ENCODE assay signal across 9 mouse cellular contexts in genomic region chr10:59892977-59893376, GRCm38 (mm10). TPM values are rescaled to one million over a fixed set of nuclear protein-coding genes. Genes with fewer than 3 reads are reported as not detected.
DNase-seq lines count a peak whose midpoint lies in the region; ATAC-seq and TF ChIP-seq lines count a peak whose summit lies in the region.
"Had no signal": no experiment of that assay in that cellular context is flagged by ENCODE, and none has a peak within 500 bp of the region (broad histone marks: within the 10 kb centered on the region; RNA-seq: fewer than 3 reads in every experiment).

No protein-coding gene starts in this region.

- no peak overlapping the region for H3K27ac ChIP-seq in kidney, postnatal 0 days
- H3K27ac ChIP-seq in kidney, embryonic 15.5 days = no peak overlapping the region
- peak overlapping the region; percentile 44; the same call in 1 of the 2 replicates for H3K27ac ChIP-seq in embryonic facial prominence, embryonic 10.5 days (replicated peaks)
- no peak overlapping the region for H3K27ac ChIP-seq in liver, adult 2 months (replicated peaks; ENCODE audit: insufficient read depth, low read depth, low read length)
- H3K27ac ChIP-seq in neural tube, embryonic 13.5 days (replicated peaks) = no peak overlapping the region; the same call in 1 of the 2 replicates
- H3K27ac ChIP-seq: liver, embryonic 13.5 days had no signal

- H3K27me3 ChIP-seq in kidney, postnatal 0 days (ENCODE audit: insufficient read depth, low read length) = no peaks in the 10 kb centered on the region
- H3K27me3 ChIP-seq in kidney, embryonic 15.5 days = no peaks in the 10 kb centered on the region
- H3K27me3 ChIP-seq in embryonic facial prominence, embryonic 10.5 days (replicated peaks; ENCODE audit: low read depth, poor library complexity, severe bottlenecking) = no peaks in the 10 kb centered on the region
- H3K27me3 ChIP-seq in liver, adult 2 months (ENCODE audit: control insufficient read depth, insufficient read depth, low read length) = no peaks in the 10 kb centered on the region
- H3K27me3 ChIP-seq in neural tube, embryonic 13.5 days = no peaks in the 10 kb centered on the region
- H3K27me3 ChIP-seq: liver, embryonic 13.5 days had no signal

- H3K4me3 ChIP-seq in kidney, postnatal 0 days (replicated peaks; ENCODE audit: low read depth, low read length) = no peak overlapping the region
- no peak overlapping the region for H3K4me3 ChIP-seq in kidney, embryonic 15.5 days (replicated peaks)
- no peak overlapping the region for H3K4me3 ChIP-seq in embryonic facial prominence, embryonic 10.5 days
- H3K4me3 ChIP-seq in liver, adult 2 months (ENCODE audit: insufficient read depth, low read depth, low read length) = no peak overlapping the region
- no peak overlapping the region for H3K4me3 ChIP-seq in neural tube, embryonic 13.5 days
- H3K4me3 ChIP-seq: liver, embryonic 13.5 days had no signal

- 0 out of 2 replicates have a peak, but pooled peaks cover 3% of the 10 kb centered on the region for H3K79me2 ChIP-seq in liver, adult 2 months (ENCODE audit: control insufficient read depth, insufficient read depth, low read length)

- peaks cover 55% of the 10 kb centered on the region for H3K36me3 ChIP-seq in kidney, postnatal 0 days (ENCODE audit: insufficient read depth, low read length)
- H3K36me3 ChIP-seq in kidney, embryonic 15.5 days = peaks cover 74% of the 10 kb centered on the region
- H3K36me3 ChIP-seq in embryonic facial prominence, embryonic 10.5 days (replicated peaks) = peaks cover 86% of the 10 kb centered on the region
- H3K36me3 ChIP-seq in liver, adult 2 months (ENCODE audit: control insufficient read depth, insufficient read depth, low read length) = peaks cover 4% of the 10 kb centered on the region; the same call in 1 of the 2 replicates
- peaks cover 50% of the 10 kb centered on the region for H3K36me3 ChIP-seq in neural tube, embryonic 13.5 days

- H3K9ac ChIP-seq in kidney, postnatal 0 days (ENCODE audit: low read depth, low read length) = no peak overlapping the region
- no peak overlapping the region for H3K9ac ChIP-seq in kidney, embryonic 15.5 days
- no peak overlapping the region for H3K9ac ChIP-seq in liver, adult 2 months (ENCODE audit: low read depth, low read length)
- H3K9ac ChIP-seq in neural tube, embryonic 13.5 days = 0 out of 2 replicates have a peak overlapping the region, but pooled peaks have one; percentile 14
- H3K9ac ChIP-seq: liver, embryonic 13.5 days had no signal

- peak; percentile 97 for TF ChIP-seq CTCF in kidney, postnatal 0 days (IDR thresholded peaks at IDR 0.05; ENCODE audit: low read depth)
- TF ChIP-seq CTCF in liver, adult 2 months (IDR thresholded peaks at IDR 0.05; ENCODE audit: low read depth, low read length) = peak; percentile 96

- WGBS in kidney, postnatal 0 days = 38% methylated on average over 6 of the region's 6 CpGs
- 44% methylated on average over 6 of the region's 6 CpGs for WGBS in kidney, embryonic 15.5 days
- WGBS in embryonic facial prominence, embryonic 10.5 days = 54% methylated on average over 6 of the region's 6 CpGs
- 74% methylated on average over 6 of the region's 6 CpGs for WGBS in liver, adult 2 months
- 32% methylated on average over 6 of the region's 6 CpGs for WGBS in neural tube, embryonic 13.5 days

- no peaks in the 10 kb centered on the region for H3K9me3 ChIP-seq in kidney, postnatal 0 days (replicated peaks; ENCODE audit: low read length)
- H3K9me3 ChIP-seq in kidney, embryonic 15.5 days (replicated peaks) = no peaks in the 10 kb centered on the region
- no peaks in the 10 kb centered on the region for H3K9me3 ChIP-seq in embryonic facial prominence, embryonic 10.5 days
- no peaks in the 10 kb centered on the region for H3K9me3 ChIP-seq in neural tube, embryonic 13.5 days
- H3K9me3 ChIP-seq: liver, embryonic 13.5 days had no signal

- H3K4me1 ChIP-seq in kidney, postnatal 0 days (replicated peaks; ENCODE audit: insufficient read depth, low read length) = peaks cover 5% of the 10 kb centered on the region; the same call in 1 of the 2 replicates
- peaks cover 28% of the 10 kb centered on the region for H3K4me1 ChIP-seq in kidney, embryonic 15.5 days
- H3K4me1 ChIP-seq in embryonic facial prominence, embryonic 10.5 days = peaks cover 36% of the 10 kb centered on the region
- H3K4me1 ChIP-seq in liver, adult 2 months (ENCODE audit: control insufficient read depth, insufficient read depth, low read length) = 0 out of 2 replicates have a peak, but pooled peaks cover 1% of the 10 kb centered on the region
- H3K4me1 ChIP-seq in neural tube, embryonic 13.5 days (replicated peaks) = peaks cover 45% of the 10 kb centered on the region

- DNase-seq in kidney, postnatal 0 days (ENCODE audit: low spot score) = peak; percentile 75
- DNase-seq in adipocyte (ENCODE audit: low spot score) = peak; percentile 57
- peak; percentile 75 for DNase-seq in embryonic facial prominence, embryonic 10.5 days (ENCODE audit: low spot score)
- no peak for DNase-seq in liver, adult 2 months (ENCODE audit: extremely low read depth, low read depth, low spot score)
- DNase-seq in thymus, postnatal 25 days = peak; percentile 81
- DNase-seq: liver, embryonic 13.5 days had no signal

- no peak for TF ChIP-seq POLR2A in liver, adult 2 months (IDR thresholded peaks at IDR 0.05; ENCODE audit: extremely low read depth, insufficient read depth, low read length)

- no peak for ATAC-seq in kidney, postnatal 0 days (replicated peaks; ENCODE audit: low FRiP score, low read depth)
- no peak for ATAC-seq in kidney, embryonic 15.5 days (replicated peaks; ENCODE audit: low FRiP score)
- ATAC-seq in hematopoietic stem cell, adult 5-6 weeks (replicated peaks in 1 of 2; ENCODE audit: insufficient read depth in 1 of 2, low FRiP score in 2 of 2, low TSS enrichment in 1 of 2, low read depth in 1 of 2, poor library complexity in 2 of 2, severe bottlenecking in 2 of 2) = 0 out of 4 replicates have a peak, but pooled peaks have one; percentile 14 to 25
- no peak for ATAC-seq in neural tube, embryonic 13.5 days (ENCODE audit: low read depth)

- no peak overlapping the region for H3K4me2 ChIP-seq in kidney, postnatal 0 days (ENCODE audit: low read length)
- no peak overlapping the region for H3K4me2 ChIP-seq in kidney, embryonic 15.5 days
- H3K4me2 ChIP-seq in neural tube, embryonic 13.5 days = no peak overlapping the region
- H3K4me2 ChIP-seq: liver, embryonic 13.5 days had no signal

RNA-seq across cellular contexts. Expression of gene Dnajb12, which starts 13.6 kb away (rescaled TPM):
- 27.9 and 30.2 TPM in 2 replicates for polyA plus RNA-seq in kidney, postnatal 0 days (2015; fragmentation: Nextera tagmentation; extraction: Ambion mirVana)
- polyA plus RNA-seq in kidney, embryonic 15.5 days (2015; fragmentation: Nextera tagmentation; extraction: Ambion mirVana) = 27.1 and 30.2 TPM in 2 replicates
- polyA plus RNA-seq in embryonic facial prominence, embryonic 10.5 days (2016; fragmentation: Nextera tagmentation; extraction: Ambion mirVana) = 27.0 TPM in 2 replicates
- 24.3 and 26.6 TPM in 2 replicates for total RNA-seq in hematopoietic stem cell, adult 5-6 weeks (2017)
- 22.4 and 27.7 TPM in 2 replicates for total RNA-seq in liver, adult 2 months (2014; rRNA removed)
- 47.0 and 56.9 TPM in 2 replicates for polyA plus RNA-seq in liver, adult 2 months (2012; rRNA removed)
- 20.4 and 21.2 TPM in 2 replicates for polyA plus RNA-seq in neural tube, embryonic 13.5 days (2015; fragmentation: Nextera tagmentation; extraction: Ambion mirVana)

RNA-seq across cellular contexts. Expression of gene Ddit4, which starts 58.7 kb away (rescaled TPM):
- polyA plus RNA-seq in kidney, postnatal 0 days (2015; fragmentation: Nextera tagmentation; extraction: Ambion mirVana) = 23.0 and 24.0 TPM in 2 replicates
- polyA plus RNA-seq in kidney, embryonic 15.5 days (2015; fragmentation: Nextera tagmentation; extraction: Ambion mirVana) = 31.0 and 36.3 TPM in 2 replicates
- polyA plus RNA-seq in embryonic facial prominence, embryonic 10.5 days (2016; fragmentation: Nextera tagmentation; extraction: Ambion mirVana) = 35.9 and 42.0 TPM in 2 replicates
- 2.5 and 7.9 TPM in 2 replicates for total RNA-seq in hematopoietic stem cell, adult 5-6 weeks (2017)
- 5.2 and 8.8 TPM in 2 replicates for total RNA-seq in liver, adult 2 months (2014; rRNA removed)
- polyA plus RNA-seq in liver, adult 2 months (2012; rRNA removed) = 13.6 and 16.4 TPM in 2 replicates
- 72.8 and 78.2 TPM in 2 replicates for polyA plus RNA-seq in neural tube, embryonic 13.5 days (2015; fragmentation: Nextera tagmentation; extraction: Ambion mirVana)

Comparison
In these comparisons a context has a peak if more than half of its experiments do, and no peak if none do; other contexts are left out.
1. ATAC-seq: peak in hematopoietic stem cell, adult 5-6 weeks (2 of 2); none in kidney, postnatal 0 days (single experiment), kidney, embryonic 15.5 days (single experiment) and neural tube, embryonic 13.5 days (single experiment).